Mouse (Mus musculus) cerebellum, postnatal 4 days (tissue): ENCODE measurements around the gene Nuak1.

ENCODE experiments used
- DNase-seq, 2 experiments: peaks; one replicate each; pipeline ENCODE4 v3.0.0; 2022; ENCODE audit warnings: low spot score in 2 of 2, mixed read lengths in 1 of 2

The Nuak1 gene

DNA sequence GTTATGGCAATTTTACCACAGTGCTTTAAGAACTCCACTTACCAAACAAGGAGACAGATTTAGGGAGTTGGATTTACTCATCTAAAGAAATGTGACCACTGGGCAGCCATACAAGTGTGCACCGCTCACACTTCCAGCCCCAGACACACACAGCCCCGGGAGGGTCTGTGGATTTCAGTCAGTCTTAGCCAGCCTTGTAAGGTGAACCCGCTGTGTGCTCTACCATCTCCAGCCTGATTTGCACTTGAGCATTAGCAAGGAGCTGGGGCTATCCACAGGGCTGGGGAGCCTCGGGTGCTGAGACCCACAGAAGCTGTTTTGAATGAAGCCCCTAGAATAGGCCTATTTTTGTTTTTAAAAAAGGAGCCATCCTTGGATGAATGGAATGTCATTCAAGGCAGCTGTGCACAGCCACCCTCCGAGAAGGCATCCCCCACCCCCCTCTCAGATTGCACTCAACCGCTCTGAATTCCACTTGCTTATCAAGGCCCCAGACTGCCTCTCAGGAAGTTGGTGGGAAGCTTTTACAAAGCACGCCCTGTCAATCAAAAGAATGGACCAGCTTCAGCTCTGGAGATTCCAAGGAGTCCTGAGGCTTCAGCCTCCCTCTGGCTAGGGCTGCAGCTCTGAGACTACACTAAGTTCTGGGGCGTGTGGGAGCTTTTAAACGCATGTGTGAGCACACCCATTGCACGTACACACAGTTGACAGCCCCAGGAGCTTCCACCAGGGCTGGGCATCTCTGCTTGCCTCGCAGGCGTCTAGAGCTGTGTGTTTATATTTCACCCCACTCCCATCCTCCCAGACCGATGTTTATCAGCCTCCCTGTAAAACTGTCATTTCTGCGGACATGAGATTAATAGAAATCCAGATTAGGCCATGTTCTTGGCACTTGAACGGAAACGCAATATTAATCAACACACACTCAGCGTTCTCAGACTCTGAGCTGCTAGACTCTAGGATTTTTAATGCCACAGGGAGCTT, 57.2 kb downstream of the Nuak1 start:
- DNase-seq: no peak

DNA sequence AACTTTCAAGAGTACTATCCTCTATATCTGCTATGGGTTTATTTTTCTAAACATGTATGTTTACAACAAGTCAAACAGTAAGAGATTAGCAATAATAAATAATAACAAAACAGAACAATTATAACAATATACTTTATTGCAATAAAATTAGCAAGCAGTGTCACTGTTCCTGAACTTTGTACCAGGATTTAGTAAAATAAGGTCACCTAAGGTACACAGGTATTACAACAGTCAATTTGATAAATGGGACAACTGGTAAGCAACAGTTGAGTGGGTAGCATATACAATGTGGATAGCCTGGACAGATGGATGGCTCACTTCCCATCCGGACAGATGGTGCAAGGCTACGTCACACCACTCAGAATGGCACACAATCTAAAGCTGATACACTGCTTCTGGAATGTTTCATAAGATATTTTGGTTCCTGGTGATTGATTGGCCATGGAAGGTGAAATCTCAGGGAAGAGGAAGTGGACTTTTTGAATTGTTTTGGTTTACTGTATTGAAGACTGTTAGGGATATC, 59.1 kb downstream of the Nuak1 start:
- DNase-seq: no peak

DNA sequence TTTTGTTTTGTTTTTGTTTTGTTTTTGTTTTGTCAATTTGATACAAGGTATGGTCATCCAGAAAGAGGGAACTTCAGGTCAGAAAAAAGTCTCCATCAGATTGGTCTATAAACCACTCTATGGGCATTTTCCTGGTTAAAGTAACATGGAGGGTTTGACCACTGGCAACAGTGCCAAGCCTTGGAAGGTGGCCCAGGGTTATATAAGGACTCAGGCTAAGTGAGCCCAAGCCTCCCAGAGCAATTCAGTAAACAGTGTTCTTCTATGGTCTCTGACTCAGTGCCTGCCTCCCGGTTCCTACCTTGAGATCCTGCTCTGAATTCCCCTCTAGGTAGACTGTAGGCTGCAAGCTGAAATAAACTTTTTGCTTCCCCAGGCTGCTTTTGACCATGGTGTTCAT, 61.0 kb downstream of the Nuak1 start:
- no peak for DNase-seq

DNA sequence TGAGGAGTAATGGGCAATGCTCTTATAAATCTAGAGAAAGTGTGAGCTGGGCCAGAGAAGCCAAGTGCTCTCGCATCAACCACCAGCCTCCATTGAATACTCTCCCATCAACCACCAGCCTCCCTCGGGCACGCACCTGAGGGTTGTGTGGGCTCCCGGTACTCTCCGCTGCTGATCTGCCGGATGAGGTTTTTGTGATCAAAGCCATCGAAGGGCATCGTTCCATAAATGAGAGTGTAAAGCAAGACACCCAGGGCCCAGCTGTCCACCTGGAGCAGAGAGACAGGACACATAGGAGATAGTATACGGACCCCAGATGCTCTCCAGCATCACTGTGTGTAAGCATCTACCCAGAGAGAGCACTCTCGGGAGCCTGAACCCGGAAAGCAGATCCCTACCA, 62.4 kb downstream of the Nuak1 start:
- no peak for DNase-seq

DNA sequence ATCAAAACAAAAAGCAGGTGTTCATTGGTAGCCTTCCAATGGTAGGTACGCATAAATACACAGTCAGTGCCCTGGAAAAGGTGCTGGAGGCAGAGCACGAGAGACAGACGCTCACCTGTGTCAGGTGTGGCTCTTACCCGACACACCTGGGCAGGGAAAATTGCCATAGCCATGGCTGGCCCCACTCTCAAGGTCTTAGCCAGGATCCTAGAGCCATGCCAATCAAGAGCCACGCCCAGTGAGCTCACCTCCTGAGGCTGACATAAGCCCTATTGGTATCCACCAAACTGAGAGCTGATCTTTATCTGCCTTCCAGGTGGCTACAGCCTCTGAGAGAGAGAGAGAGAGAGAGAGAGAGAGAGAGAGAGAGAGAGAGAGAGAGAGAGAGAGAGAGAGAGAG, 64.1 kb downstream of the Nuak1 start:
- DNase-seq: no peak

DNA sequence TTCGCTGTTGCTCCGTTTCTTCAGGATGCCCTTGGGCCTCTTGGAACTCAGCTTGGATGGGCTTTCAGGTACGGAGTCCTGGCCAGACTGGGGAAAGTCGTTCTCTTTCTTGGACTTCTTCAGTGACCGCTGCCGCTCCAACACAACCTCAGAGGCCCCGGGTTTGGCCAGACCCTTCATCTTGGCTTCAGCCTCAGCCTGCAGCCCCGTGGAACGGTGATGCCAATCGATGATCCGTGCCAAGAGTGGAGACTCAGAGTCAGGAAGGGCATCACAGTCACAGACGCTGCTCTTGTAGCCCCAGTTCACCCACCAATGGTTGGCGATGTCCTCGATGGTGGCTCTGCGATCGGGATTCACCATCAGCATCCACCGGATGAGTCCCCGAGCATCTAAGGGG, 65.4 kb downstream of the Nuak1 start:
- DNase-seq: no peak

DNA sequence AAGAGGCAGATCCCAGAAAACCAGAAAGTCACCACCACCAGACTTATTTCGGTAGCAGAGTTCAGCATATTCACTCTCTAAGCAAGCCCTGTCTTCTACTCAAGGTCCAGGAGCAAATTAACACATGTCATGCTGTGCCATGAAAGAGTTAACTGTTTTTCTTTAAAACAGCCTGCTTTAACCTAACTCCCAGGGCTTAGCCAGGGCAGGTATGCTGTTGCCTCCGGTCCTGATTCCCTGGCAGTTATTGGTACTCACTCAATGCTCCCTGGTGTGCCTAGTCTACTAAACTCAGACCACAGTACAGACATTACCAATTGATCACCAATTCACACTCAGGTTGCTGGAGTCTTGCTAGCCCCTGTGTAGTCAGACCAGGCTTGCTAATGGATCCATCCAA, 66.9 kb downstream of the Nuak1 start:
- DNase-seq: no peak

DNA sequence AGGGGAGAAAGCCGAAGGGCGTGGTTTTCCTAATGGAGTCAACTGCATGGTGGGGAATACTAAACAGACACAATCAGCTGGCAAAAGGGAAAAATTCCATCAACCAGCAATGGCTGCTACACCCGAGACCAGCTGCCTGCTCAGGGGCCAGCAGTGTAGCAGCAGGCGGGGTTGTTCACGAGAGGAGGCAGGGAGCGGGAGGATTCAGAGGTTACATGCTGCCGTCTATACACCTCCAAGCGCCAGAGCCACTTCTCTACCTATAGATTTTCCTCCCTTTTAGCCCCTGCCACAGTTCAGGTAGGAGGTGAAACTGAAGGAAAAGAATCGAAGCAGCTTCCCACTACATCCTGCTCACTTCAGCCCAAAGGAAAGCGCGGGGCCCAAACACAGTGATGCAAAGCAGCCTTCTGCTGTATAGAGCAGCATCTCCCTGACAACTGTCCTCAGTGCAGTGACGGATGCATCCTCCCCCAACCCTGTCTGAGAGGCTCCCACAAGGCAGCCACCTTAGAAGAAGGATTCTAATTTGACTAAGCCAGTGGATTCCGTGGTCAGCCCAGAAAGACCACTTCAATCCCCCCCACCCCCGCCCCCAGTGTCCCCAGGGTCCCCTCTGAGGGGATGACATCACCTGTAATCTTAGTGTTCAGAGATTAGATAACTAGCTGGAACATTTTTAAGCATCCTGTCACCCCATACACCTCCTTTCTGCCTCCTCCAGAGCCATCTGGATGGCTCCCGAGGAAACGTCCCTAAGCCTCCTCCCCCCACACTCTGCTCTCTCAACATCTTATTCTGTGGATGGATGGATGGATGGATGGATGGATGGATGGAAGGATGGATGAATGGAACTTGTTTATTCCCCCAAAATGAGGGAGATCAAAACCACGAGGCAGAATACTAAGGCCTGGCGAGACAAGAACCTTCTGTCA, 68.0 kb downstream of the Nuak1 start:
- no peak for DNase-seq

DNA sequence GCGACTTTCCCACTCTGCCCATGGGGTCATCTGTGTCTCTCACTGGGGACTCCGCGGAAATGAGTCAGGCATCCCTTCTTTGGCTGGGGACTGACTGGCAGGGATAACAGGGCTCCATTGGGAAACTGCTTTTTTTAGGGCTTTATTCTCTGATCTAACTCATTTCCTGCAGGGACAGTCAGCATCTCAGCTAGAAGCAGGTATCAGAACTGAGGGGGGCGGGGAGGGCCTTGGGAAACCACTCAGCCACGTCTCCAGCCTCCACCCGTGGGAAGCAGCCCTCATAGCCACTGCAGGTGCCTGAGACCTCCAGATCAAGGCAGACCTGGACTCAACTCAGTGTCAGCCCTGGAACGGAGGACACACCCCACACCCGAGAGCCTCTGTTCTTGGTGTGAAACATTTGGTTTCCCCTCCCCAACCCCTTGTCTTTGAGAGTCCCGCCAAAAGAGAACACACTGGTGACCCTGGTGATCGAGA, 68.7 kb downstream of the Nuak1 start:
- no peak for DNase-seq

DNA sequence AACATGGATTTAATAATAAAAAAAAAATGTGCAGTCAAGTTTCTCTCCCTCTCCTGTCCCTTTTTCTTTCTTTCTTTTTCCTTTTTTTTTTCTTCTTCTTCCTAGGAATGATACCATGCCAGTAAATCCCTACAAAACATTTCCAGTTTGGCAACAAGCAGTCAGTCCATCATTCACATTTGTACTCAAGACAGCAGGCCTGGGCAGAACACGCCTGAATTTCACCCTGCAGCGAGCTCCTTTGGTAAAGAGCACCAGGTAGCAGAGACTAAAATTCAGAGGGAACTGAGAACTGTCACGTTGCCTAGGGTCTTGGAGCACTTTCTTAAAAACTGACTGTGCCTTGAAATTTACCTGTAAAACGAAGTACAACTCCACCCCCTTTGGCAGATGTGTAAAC, 69.2 kb downstream of the Nuak1 start:
- DNase-seq: no peak

DNA sequence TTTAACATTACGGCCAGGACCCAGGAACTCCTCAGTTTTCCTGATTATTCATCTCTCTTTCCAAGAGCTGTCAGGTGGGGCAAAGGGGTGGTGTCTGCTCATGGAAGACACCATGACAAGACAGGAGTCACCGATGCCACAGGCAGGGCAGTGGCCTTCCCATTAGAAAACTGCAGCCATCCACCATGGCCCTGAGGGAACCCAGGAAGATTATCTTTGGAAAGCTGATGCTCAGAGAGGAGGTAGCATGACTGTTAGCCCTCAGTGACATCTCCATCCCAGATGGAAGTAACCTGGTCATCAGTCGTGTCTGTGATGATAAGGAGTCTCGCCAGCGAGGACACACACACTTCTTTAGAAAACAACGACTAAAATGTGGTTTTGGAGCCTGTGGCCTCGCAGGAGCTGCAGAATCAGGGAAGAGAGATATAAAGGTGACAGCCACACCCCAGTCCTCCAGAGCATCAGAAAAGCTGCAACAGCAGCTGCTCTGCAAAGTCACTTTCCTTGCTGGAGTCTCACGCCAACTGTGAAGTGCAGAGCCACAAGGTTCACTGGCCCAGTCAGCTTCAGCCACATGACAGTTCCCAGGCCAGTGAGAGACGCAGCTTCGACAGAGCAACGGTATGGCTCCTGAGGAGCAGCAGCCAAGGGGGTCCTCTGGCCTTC, 70.6 kb downstream of the Nuak1 start:
- DNase-seq: no peak

DNA sequence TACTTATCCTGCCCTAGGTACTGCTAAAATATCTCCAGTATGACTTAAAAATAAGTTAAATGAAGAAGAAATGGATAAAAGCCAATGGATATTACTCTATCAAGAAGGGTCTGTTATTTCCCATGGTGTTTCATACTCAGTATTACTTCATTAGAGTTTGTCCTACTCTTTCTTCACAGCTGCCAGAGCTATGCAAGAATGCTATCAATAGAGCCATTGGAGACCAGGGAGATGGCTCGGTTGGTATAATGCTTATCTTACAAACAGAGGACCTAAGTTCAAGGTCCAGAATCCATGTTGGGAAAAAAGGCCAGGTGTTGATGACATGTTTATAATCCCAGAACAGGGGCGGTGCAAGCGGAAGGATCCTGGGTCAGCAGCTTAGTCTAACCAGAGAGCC, 72.2 kb downstream of the Nuak1 start:
- DNase-seq: no peak

DNA sequence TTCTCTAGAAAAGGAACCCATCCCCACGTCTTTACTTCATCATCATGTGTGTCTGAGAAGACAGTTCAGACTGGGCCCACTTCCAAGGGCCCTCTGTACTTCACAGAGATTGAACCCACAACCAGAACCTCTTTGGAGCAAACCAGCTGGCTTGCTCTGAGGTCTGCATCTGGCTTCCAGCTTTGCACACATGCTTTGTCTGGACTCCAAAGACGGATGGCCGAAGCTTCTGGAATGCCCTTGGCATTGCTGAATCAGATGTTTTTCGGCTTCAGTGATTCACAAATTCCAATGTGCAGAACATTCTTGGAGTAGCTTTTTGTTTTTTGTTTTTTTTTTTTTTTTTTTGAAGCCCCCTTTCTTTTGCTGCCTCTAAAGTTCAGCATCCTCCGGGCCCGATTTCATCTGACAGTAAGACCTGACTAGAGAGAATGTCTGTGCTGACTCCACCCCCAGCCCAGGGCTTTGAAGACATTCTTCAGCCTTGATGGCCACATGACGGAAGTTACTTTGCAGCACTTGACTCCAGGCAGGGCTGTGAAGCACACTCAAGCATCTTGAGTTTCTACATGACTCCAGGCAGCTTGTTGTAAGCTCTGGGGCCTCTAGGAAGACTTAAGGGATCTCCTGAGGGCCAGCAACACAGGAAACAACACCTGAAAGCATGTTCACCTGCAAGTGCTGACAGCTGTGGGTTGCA, 75.1 kb downstream of the Nuak1 start:
- no peak for DNase-seq

DNA sequence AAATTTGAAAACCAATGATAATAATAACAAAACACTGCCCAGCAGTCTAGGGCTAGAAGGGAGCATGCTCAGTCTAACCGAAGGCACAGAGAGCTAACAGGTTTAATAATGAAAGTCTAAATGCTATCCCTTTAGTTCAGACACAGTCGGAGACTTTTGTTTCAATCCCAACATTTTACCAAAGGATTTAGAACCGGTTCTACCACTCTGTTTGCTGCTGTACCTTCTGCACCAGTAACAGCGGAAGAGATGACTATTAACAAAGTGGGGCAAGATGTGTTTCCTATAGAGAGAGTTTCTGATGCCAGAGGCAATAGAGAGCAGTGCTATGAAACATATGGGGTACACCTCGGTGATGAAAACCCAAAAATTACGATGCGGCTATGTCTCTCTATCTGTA, 76.6 kb downstream of the Nuak1 start:
- no peak for DNase-seq

DNA sequence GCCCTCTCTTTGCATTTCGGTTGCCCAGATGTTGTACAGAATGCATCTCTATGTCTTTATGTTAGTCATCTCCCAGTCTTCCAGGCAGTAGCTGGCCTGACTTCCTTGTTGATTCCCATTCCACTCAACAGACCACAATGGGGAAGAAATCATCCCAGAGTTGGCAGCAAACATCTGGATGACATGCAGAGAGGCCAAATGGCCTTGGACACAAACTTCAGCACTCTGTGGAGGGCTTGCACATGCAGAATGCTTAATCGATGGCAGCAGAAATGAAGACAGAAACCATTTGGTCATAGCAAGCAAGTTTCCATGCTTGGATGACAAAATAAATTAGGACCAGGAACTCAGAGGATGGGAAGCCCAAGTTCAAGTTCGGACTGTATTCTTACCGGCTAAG, 79.4 kb downstream of the Nuak1 start:
- DNase-seq: no peak

DNA sequence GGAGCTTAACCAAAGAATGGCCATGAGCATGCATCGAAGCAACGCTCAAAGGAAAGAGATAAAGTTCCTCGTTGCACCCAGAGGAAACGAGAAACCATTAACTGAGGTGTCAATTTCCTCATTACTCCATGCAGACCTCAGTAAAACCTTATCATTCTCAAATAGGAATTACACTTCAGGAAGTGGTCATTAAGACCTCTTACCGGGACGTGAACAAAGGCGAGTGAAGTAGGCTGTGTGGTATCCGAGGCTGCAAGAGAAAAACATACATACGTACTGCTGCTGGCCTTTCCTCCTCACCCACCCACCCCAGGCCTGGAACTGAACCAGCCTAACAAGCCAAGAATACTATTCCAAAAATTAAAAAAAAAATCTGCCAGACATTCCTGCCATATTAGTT, 80.0 kb downstream of the Nuak1 start:
- no peak for DNase-seq

DNA sequence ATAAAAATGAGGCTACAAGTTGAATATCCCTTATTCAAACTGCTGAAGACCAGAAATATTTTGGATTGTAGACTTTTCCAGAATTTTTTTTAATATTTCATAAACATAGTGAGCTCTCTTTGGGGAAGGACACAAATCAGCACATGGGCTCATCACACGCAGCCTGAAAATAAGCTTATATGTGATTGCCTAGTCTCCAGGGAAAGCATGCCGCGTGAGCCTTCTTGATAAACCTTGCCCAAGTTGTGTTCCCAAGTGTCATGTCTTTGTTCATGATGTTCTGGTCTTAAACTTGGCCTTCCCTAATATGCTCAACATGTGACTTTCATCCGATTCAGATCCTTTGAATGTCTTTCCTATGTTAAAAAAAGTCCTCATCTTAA, 81.7 kb downstream of the Nuak1 start:
- DNase-seq: no peak

DNA sequence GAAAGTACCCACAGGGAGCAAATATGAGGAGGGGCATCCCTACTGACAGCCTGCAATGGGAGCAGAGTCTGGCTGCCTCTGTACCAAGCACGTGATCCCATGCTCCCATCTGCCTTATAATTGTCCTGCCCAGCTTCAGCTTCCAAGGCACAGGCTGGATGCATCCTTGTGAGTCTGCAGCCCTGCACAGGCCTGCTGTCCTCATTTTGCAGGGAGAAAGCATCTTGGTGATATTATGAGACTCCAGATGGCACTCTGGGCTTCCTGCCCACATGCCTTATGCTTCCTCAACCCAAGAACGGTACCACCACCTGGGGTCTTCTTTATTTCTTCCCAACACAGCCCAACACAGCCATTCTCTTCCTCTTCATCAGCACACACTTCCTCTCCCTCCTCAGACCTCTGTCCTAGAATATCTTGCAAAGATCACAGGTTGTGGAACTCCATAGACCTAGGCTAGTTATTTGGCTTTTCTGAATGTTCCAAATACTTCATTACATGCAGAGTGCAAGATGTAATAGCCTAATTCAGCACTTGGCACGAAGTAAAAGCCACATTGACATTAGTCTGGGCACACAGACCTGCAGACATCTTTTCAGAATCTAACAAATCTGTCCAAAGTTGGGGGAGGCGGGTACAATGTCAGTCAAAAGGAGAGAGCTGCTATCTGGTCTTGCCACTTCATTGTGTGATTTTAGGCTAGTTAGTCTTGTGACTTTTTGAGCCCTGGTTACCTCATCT, 82.2 kb downstream of the Nuak1 start:
- DNase-seq: peak; percentile 43 to 85

DNA sequence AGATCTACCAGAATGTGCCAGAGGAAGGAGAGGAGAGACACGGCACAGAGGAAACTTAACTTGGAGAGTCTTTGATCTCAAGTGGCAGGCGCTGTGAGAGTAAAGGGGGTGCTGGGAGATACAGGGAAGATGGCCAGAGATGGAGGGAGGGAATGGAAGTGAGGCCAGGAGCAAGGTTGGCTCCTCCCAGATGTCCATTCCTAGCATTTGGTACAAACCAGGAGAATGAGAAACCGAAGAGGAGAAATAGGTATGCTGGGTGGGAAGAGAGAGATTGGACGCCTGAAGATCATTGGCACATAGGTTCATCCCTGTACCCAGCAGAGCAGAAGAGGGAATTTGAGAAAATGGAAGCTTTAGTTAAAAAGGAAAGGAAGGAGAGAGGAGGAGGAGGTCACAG, 82.8 kb downstream of the Nuak1 start:
- no peak for DNase-seq

DNA sequence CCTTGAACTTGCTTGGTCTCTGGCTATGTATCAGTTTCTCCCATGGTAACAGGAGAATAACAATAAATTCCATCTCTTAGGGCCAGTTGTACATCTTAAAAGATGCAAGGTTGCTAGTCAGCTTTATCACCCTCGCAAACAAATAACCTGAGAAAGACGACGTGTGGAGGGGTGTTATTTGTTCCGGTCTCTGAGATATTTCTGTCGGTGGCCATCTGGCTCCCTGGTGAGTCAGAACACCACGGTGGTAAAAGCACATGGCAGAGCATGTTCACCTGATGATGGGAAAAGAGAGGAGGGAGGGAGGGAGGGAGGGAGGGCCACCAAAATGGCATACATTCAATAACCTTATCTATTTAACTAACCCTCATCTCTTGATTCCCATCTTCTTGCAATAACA, 86.1 kb downstream of the Nuak1 start:
- no peak for DNase-seq
